Mouse (Mus musculus) megakaryocyte-erythroid progenitor cell, adult 5-6 weeks (primary cell): Measurements from ENCODE around the gene Olfr263. TPM values are rescaled to one million over a fixed set of nuclear protein-coding genes. Genes with fewer than 3 reads are reported as not detected.

Experiments used
- ATAC-seq: replicated peaks from 2 replicates; pipeline ENCODE4 v1.8.0; 2016; ENCODE audit warnings: mild to moderate bottlenecking, inconsistent platforms; ENCODE audit not compliant: severe bottlenecking, poor library complexity, low FRiP score, low TSS enrichment
- total RNA-seq, 2 experiments: library from RNA; stranded (forward) in 1 of 2; stranded (reverse) in 1 of 2; fragments of 200-1000, 215-1000 nt in 1 of 2; fragments of >200 nt in 1 of 2; fragmentation: Nextera tagmentation in 1 of 2; gene quantifications; 2 replicates each; pipeline ENCODE4 v1.2.3; 2014 to 2017

Gene Olfr263
- total RNA-seq, 2 experiments from 2014 or later, result not detected

DNA sequence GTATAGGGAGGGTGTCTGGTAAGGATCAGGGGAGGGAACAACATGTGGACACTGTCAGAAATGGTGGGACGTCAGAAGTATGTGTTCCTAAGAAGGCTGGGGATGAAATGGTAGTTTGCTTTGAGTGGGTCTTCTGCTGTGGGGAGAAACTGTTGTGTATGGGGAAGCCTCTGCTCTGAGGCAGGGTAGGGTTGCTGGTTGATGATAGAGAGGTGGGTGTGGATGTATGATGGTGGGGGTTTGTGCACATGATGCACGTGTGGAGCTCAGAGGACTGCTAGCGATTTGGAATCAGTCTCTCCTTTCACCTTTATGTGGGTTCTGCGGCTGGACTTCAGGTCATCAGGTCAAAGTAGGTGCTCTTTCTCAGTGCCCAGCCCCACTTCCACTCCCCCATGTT lies 56.1 kb downstream of the Olfr263 start:
- ATAC-seq, result no peak

Other genes with a start within 250 kb of the Olfr263 start
- gene Olfr1370, start 54.7 kb upstream of the Olfr263 start, total RNA-seq (2014; fragmentation: Nextera tagmentation), result not detected in 2 replicates
- gene Olfr1370, start 54.7 kb upstream of the Olfr263 start, total RNA-seq (2017), result not detected in 2 replicates
- gene Olfr1369-ps1, start 18.2 kb upstream of the Olfr263 start, total RNA-seq (2014; fragmentation: Nextera tagmentation), result not detected in 2 replicates
- gene Olfr1369-ps1, start 18.2 kb upstream of the Olfr263 start, total RNA-seq (2017), result not detected in 2 replicates
- not detected in 2 replicates for gene Olfr1368, start 16.2 kb downstream of the Olfr263 start, total RNA-seq (2014; fragmentation: Nextera tagmentation)
- not detected in 2 replicates for gene Olfr1368, start 16.2 kb downstream of the Olfr263 start, total RNA-seq (2017)
- 97.9 and 102 TPM in 2 replicates for gene Trim27, start 49.8 kb downstream of the Olfr263 start, total RNA-seq (2014; fragmentation: Nextera tagmentation)
- 159 and 225 TPM in 2 replicates for gene Trim27, start 49.8 kb downstream of the Olfr263 start, total RNA-seq (2017)
- not detected in 2 replicates for gene Gpx5, start 163.1 kb downstream of the Olfr263 start, total RNA-seq (2014; fragmentation: Nextera tagmentation)
- gene Gpx5, start 163.1 kb downstream of the Olfr263 start, total RNA-seq (2017), result not detected in 2 replicates
- not detected in 2 replicates for gene Gpx6, start 182.5 kb downstream of the Olfr263 start, total RNA-seq (2014; fragmentation: Nextera tagmentation)
- gene Gpx6, start 182.5 kb downstream of the Olfr263 start, total RNA-seq (2017), result not detected in 2 replicates
- not detected in 2 replicates for gene Olfr1367, start 217.3 kb downstream of the Olfr263 start, total RNA-seq (2014; fragmentation: Nextera tagmentation)
- gene Olfr1367, start 217.3 kb downstream of the Olfr263 start, total RNA-seq (2017), result not detected in 2 replicates
- gene Zscan12, start 233.2 kb downstream of the Olfr263 start, total RNA-seq (2014; fragmentation: Nextera tagmentation), result 8.5 and 11.1 TPM in 2 replicates
- gene Zscan12, start 233.2 kb downstream of the Olfr263 start, total RNA-seq (2017), result 11.0 and 20.0 TPM in 2 replicates